Mouse (Mus musculus) monocyte, adult 2 months (primary cell): ENCODE measurements around the gene Carhsp1.

Source experiments
- DNase-seq, 2 experiments: peaks; one replicate each; pipeline ENCODE4 v3.0.0; 2022; ENCODE audit warnings: low spot score in 2 of 2, low read depth in 1 of 2

Gene Carhsp1

DNA sequence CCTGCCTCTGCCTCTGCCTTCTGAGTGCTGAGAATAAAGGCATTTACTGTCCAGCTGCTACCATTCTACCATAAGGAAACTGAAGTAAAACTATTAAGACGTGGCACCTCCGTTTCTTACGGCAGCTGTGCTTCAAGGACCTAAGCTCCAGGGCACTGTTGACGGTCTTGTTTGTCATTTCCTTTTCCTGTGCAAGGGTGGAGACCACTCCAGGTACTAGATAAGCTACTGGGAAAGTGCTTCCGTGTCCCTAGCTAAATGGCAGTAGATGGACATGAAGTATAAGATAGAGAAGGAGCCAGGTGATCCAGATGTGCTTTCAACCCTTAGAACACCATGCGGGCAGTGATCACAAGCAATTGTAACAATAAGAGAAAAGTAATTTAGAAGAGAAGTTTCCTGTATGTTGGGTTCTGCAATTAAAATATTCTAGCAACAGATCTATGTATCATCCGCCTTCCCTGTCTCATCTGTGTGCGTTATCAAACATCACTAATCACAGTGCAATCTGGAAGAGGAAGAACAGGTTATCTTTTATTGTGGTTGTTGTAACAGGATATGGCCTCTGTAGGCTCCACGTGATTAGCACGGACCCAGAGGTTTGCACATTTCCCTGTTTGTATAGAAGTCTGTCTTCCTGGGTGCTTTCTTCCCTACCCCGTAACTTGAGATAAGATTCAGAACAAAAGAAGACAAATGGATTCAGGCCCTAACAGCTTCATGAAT lies 32.3 kb downstream of the Carhsp1 start:
- no peak for DNase-seq

DNA sequence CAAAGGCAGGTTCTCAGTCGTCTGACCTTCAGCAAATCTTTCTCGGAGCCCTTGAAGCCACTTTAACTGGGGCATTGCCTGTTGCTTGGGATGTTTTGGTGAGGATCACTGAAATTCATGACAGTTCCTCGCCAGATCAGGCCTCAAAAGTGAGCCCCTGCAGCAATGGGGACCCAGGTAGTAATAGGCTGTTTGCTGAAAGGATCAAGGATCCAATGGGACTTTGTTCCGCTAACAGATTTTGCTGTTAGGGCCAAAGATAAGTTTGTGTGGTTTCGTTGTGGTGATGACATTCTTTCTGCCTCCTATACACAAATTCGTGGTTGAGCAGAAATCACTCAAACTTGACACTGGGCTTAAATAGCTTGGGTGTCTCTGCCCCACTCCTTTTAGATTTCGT lies 33.8 kb downstream of the Carhsp1 start:
- no peak for DNase-seq

- peak; percentile 33 to 61 for DNase-seq
Measured at GRCm38 (mm10) chr16:8637217-8638051, 34.5 kb downstream of the Carhsp1 start, which contains the start of the genes Pmm2 and Tmem186. Gene Pmm2, plus strand, starts transcription at chr16:8637674. Gene Tmem186, minus strand, starts transcription at chr16:8637712.

- DNase-seq, result no peak
Measured at GRCm38 (mm10) chr16:8636867-8637216, 35.1 kb downstream of the Carhsp1 start.

DNA sequence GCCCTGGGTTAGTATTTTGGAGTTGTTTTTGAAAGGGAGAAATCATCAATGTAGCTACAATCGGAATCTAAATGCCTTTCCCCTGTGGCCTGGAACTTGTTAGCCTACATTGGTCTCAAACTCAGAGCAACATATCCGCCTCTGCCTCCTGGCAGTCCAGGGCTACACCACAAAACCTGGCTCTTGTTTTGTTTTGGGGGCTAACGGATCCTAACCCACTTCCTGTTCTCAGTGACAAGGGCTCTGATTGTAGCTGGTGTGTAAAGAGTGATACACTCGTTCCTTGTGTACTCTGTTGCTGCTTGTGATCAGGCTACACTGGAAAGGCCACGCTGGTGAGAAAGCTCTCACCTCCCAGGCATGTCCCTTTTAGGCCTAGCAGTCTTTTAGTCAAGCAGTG lies 40.5 kb downstream of the Carhsp1 start:
- DNase-seq, result no peak

GRCm38 (mm10) chr16:8630419-8630818 lies 41.5 kb downstream of the Carhsp1 start:
- no peak for DNase-seq

- no peak for DNase-seq
Measured at GRCm38 (mm10) chr16:8620315-8621115, 51.4 kb downstream of the Carhsp1 start.

- DNase-seq, result no peak
Measured at GRCm38 (mm10) chr16:8619659-8620314, 52.2 kb downstream of the Carhsp1 start.

GRCm38 (mm10) chr16:8613447-8613846 lies 58.5 kb downstream of the Carhsp1 start:
- no peak for DNase-seq

GRCm38 (mm10) chr16:8613039-8613438 lies 58.9 kb downstream of the Carhsp1 start:
- DNase-seq, result no peak

- no peak for DNase-seq
Measured at GRCm38 (mm10) chr16:8612214-8613005, 59.5 kb downstream of the Carhsp1 start.

- no peak for DNase-seq
Measured at GRCm38 (mm10) chr16:8610397-8610796, 61.6 kb downstream of the Carhsp1 start.
